Mouse (Mus musculus) forebrain, embryonic 15.5 days (tissue): ENCODE data around the gene Idnk. TPM values are rescaled to one million over a fixed set of nuclear protein-coding genes. Genes with fewer than 3 reads are reported as not detected.
"Not testable (repeated sequence)": the region's sequence is repeated elsewhere in the genome, so short reads cannot be mapped to it uniquely, and the experiment has no call there.

ENCODE experiments used
- ATAC-seq: fragments of 200-750 bp; cut with Nextera tagmentation; replicated peaks from 2 replicates; pipeline ENCODE4 v1.8.0; 2017; ENCODE audit warnings: mild to moderate bottlenecking, moderate TSS enrichment, moderate library complexity
- H3K27ac ChIP-seq: fragments of 300-500 bp; sonication (generic); replicated peaks from 2 replicates; pipeline ENCODE4 v1.5.1; 2015; ENCODE audit warnings: mild to moderate bottlenecking, inconsistent platforms
- H3K27me3 ChIP-seq: fragments of 300-500 bp; sonication (generic); 2 replicates; pipeline ENCODE4 v1.6.1; 2015; ENCODE audit warnings: inconsistent platforms
- H3K36me3 ChIP-seq: fragments of 300-500 bp; sonication (generic); 2 replicates; pipeline ENCODE4 v1.6.1; 2015; ENCODE audit warnings: mild to moderate bottlenecking, inconsistent platforms
- H3K4me1 ChIP-seq: fragments of 300-500 bp; sonication (generic); 2 replicates; pipeline ENCODE4 v1.6.1; 2015; ENCODE audit warnings: inconsistent platforms
- H3K4me2 ChIP-seq: fragments of 300-500 bp; sonication (generic); replicated peaks from 2 replicates; pipeline ENCODE4 v1.6.1; 2015; ENCODE audit warnings: mild to moderate bottlenecking, inconsistent platforms
- H3K4me3 ChIP-seq: fragments of 300-500 bp; sonication (generic); 2 replicates; pipeline ENCODE4 v1.5.1; 2015; ENCODE audit warnings: mild to moderate bottlenecking, inconsistent platforms
- H3K9ac ChIP-seq: fragments of 300-500 bp; sonication (generic); replicated peaks from 2 replicates; pipeline ENCODE4 v1.6.1; 2015; ENCODE audit warnings: mild to moderate bottlenecking, inconsistent platforms
- H3K9me3 ChIP-seq: fragments of 300-500 bp; sonication (generic); 2 replicates; pipeline ENCODE4 v1.6.1; 2016; ENCODE audit warnings: inconsistent platforms
- WGBS: fragments of 180-500 bp; shearing (Covaris S2); methylation state at CpG from one replicate; pipeline ENCODE4 v1.1.7; 2015; ENCODE audit warnings: mixed read lengths; 5-methylcytosine and 5-hydroxymethylcytosine counted together
- polyA plus RNA-seq: library from polyadenylated mRNA; unstranded; fragments of >200 nt; fragmentation: Nextera tagmentation; extraction: Ambion mirVana; gene quantifications from 2 replicates; pipeline ENCODE4 v1.2.1, GENCODE M21; 2015

Gene Idnk
- polyA plus RNA-seq, 1 experiment from 2014 or later = 65.6 TPM

GRCm38 (mm10) chr13:58126126-58126525 is 31.3 kb upstream of the Idnk start:
- H3K9ac ChIP-seq = no peak overlapping the region
- no peaks in the 10 kb centered on the region for H3K27me3 ChIP-seq
- no peak overlapping the region for H3K27ac ChIP-seq
- ATAC-seq = no peak
- peak overlapping the region; percentile 59 for H3K4me2 ChIP-seq
- H3K36me3 ChIP-seq = no peaks in the 10 kb centered on the region
- peak overlapping the region; percentile 95 for H3K4me3 ChIP-seq
- H3K4me1 ChIP-seq = peaks cover 39% of the 10 kb centered on the region
- no peaks in the 10 kb centered on the region for H3K9me3 ChIP-seq
- WGBS = 33% methylated on average over 7 of the region's 7 CpGs

DNA sequence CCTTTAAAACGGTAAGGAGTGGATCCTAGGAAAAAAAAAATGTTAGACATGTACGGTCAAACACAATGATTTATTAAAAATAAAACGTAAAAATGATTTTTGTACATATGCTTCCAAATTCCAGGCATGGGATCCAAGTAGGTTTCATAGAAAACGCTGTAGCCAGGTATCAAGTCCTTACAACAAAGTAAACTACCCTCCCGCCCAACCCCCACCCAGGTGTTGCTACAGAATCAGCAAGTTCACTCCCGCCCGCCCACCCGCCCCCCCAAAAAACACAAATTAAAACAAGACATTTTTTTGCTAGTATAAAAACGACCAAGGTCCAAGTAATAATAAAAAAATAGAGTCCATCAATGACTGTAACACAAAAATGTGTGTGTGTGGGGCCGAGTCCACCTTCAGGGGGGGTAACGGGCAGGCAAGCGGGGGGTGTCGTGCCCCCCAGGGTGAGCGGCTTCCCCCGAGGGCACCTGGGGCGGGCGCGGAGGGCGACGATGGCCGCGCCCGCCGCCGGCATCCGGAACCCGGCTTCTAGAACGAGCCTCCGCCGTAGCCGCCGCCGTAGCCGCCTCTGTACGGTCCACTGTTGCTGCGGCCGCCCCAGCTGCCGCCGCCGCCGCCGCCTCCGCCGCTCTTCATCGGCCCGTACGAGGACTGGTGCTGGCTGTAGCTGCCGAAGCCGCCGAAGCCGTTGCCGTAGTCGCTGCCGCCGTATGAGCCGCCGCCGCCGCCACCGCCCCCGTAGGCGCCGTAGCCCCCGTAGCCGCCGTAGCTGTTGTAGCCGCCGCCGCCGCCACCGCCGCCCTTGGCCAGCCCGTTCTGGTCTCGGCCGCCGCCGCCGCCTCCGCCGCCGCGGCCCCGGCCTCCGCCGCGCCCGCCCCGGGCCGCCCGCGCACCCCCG is 30.3 kb upstream of the Idnk start:
- peak overlapping the region; percentile 99 for H3K27ac ChIP-seq
- ATAC-seq = no peak
- under 1% methylated on average over 62 of the region's 92 CpGs for WGBS

DNA sequence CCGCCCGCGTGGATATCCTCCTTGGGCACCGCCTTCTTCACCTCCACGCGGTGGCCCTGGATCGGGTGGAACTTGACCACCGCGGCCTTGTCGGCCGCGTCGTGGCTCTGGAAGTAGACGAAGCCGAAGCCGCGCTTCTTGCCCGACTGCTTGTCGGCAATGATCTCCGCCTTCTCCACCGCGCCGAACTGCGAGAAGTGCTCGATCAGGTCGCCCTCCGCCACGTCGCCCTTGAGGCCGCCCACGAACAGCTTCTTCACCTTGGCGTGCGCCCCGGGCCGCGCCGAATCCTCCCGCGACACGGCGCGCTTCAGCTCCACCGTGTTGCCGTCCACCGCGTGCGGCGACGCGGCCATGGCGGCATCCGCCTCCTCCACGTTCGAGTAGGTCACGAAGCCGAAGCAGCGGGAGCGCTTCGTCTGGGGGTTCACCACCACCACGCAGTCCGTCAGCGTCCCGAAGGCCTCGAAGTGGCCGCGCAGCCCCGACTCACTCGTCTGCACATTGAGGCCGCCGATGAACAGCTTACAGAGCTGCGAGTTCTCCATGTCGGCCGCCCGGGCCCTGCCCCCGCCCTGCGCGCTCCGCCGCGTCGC is 29.6 kb upstream of the Idnk start:
- H3K9me3 ChIP-seq = no peaks in the 10 kb centered on the region
- peak overlapping the region; percentile 99 for H3K27ac ChIP-seq
- WGBS = under 1% methylated on average over 81 of the region's 81 CpGs
- peaks cover 39% of the 10 kb centered on the region for H3K4me1 ChIP-seq
- H3K36me3 ChIP-seq = no peaks in the 10 kb centered on the region
- peak overlapping the region; percentile 97 for H3K9ac ChIP-seq
- ATAC-seq = peak; percentile 68
- H3K27me3 ChIP-seq = no peaks in the 10 kb centered on the region
- H3K4me2 ChIP-seq = peak overlapping the region; percentile 59
- H3K4me3 ChIP-seq = peak overlapping the region; percentile 95

More for the DNA sequence above, 30.3 kb upstream of the Idnk start:
- Histone ChIP-seq H3K36me3 (no peaks in the 10 kb centered on the region), H3K9ac (peak overlapping the region; percentile 97), H3K27me3 (no peaks in the 10 kb centered on the region), H3K4me1 (peaks cover 39% of the 10 kb centered on the region), H3K4me3 (peak overlapping the region; percentile 95), H3K4me2 (peak overlapping the region; percentile 59), H3K9me3 (no peaks in the 10 kb centered on the region)

DNA sequence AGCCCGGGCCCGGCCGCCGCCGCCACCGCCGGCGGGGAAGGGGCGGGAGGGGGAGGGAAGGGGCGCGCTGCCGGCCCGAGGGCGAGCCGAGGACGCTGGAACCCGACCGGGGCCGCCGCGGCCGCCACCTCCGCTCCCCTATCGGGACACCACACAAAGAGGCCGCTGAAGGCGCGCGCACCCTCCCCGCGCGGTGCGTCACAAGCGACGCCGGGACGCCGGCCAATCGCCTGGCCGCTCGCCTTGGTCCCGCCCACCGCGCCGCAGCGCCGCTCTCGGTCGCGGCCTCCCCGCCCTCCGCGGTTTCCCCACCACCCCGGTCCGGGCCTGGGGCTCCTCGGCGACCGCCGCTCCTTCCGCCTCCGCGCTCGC is 29.1 kb upstream of the Idnk start, which contains the start of gene Hnrnpa0:
Gene Hnrnpa0, minus strand, starts transcription at position 161 of the 372 bp plus-strand sequence.
- Histone ChIP-seq H3K27me3 (no peaks in the 10 kb centered on the region), H3K27ac (peak within 1 kb of the TSS; percentile 99), H3K4me1 (peaks cover 39% of the 10 kb centered on the region), H3K36me3 (no peaks in the 10 kb centered on the region), H3K9ac (peak within 1 kb of the TSS; percentile 97), H3K4me3 (peak within 1 kb of the TSS; percentile 95), H3K4me2 (peak within 1 kb of the TSS; percentile 73), H3K9me3 (no peaks in the 10 kb centered on the region)
- under 1% methylated on average over 44 of the region's 62 CpGs for WGBS
- ATAC-seq = peak; percentile 94

GRCm38 (mm10) chr13:58128768-58129671 is 28.4 kb upstream of the Idnk start:
- ATAC-seq = peak; percentile 98

DNA sequence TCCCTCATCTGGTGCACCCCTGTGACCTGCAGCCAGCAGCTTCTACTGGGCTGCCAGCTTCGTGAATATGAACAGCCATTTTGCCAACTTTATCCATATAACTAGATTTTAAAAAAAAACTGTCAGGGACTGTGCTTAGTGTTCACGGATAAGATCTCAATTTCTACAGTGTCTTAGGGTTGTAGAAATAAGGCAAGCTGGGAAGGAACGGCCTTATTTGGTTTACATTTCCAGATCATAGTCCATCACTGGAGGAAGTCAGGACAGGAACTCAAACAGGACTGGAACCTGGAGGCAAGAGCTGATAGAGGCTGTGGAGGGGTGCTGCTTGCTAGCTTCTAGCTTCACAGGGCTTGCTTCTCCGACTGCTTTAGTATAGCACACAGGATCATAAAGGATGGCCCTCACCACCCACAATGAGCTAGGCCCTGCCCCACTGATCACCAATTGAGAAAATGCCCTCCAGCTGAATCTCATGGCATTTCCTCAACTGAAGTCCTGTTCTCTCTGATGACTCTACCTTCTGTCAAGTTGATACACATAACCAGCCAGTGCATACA is 27.7 kb upstream of the Idnk start:
- Histone ChIP-seq H3K36me3 (no peaks in the 10 kb centered on the region), H3K4me2 (peak overlapping the region; percentile 73), H3K9ac (peak overlapping the region; percentile 97), H3K4me3 (peak overlapping the region; percentile 95), H3K4me1 (peaks cover 27% of the 10 kb centered on the region), H3K27me3 (no peaks in the 10 kb centered on the region), H3K27ac (peak overlapping the region; percentile 99), H3K9me3 (no peaks in the 10 kb centered on the region)
- ATAC-seq = no peak
- 35% methylated on average over 4 of the region's 4 CpGs for WGBS

More at GRCm38 (mm10) chr13:58128768-58129671, 28.4 kb upstream of the Idnk start:
- Histone ChIP-seq H3K9me3 (no peaks in the 10 kb centered on the region), H3K9ac (peak overlapping the region; percentile 97), H3K27me3 (no peaks in the 10 kb centered on the region), H3K36me3 (no peaks in the 10 kb centered on the region), H3K4me2 (peak overlapping the region; percentile 73), H3K4me1 (peaks cover 35% of the 10 kb centered on the region), H3K27ac (peak overlapping the region; percentile 99), H3K4me3 (peak overlapping the region; percentile 95)
- under 1% methylated on average over 81 of the region's 83 CpGs for WGBS

- Histone ChIP-seq H3K36me3 (no peaks in the 10 kb centered on the region), H3K27me3 (no peaks in the 10 kb centered on the region), H3K4me1 (peaks cover 10% of the 10 kb centered on the region), H3K27ac (no peak overlapping the region), H3K9ac (no peak overlapping the region), H3K4me3 (no peak overlapping the region), H3K9me3 (no peaks in the 10 kb centered on the region), H3K4me2 (no peak overlapping the region)
- WGBS = 51% methylated on average over 3 of the region's 3 CpGs
- ATAC-seq = no peak
These were observed 25.8 kb upstream of the Idnk start for GRCm38 (mm10) chr13:58131692-58132091.

DNA sequence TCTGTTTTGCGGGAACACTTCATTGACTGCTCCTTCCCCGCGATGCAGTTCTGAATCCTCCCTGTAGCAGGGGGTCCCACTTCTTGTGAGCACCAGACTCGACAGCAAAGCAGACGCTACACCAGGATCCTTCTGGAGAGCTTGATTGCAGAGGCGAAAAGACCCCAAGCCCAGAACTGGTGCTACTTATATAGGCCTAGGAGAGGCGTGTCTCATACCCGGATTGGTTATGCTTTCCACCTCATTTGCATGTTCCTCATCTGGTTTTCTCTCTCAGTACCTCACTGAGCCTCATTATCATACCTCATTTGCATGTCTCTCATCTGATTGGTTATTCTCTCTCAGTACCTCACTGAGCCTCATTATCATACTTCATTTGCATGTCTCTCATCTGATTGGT is 10.8 kb upstream of the Idnk start:
- H3K9ac ChIP-seq, H3K4me3 ChIP-seq, H3K9me3 ChIP-seq, H3K36me3 ChIP-seq, H3K4me1 ChIP-seq, H3K27ac ChIP-seq, H3K4me2 ChIP-seq, H3K27me3 ChIP-seq, ATAC-seq: not testable (repeated sequence)
- 94% methylated on average over 8 of the region's 8 CpGs for WGBS

DNA sequence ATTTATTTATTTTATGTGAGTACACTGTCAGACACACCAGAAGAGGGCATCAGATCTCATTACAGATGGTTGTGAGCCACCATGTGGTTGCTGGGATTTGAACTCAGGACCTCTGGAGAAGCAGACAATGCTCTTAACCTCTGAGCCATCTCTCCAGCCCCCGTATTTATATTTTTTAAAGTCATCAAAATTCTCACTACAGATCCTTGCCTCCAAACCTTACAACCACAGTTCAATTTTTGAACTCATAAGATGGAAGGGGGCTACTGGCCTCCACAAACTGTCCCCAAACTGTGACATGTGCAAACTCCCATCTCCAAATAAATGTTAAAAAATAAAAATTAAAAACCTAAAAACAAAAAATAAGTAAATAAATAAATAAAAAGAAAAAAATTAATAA is 9.7 kb upstream of the Idnk start:
- H3K9me3 ChIP-seq = no peaks in the 10 kb centered on the region
- no peaks in the 10 kb centered on the region for H3K36me3 ChIP-seq
- ATAC-seq = no peak
- H3K4me3 ChIP-seq = no peak overlapping the region
- 80% methylated on average over 1 of the region's 1 CpGs for WGBS
- no peak overlapping the region for H3K9ac ChIP-seq
- H3K27ac ChIP-seq = no peak overlapping the region
- H3K4me2 ChIP-seq = no peak overlapping the region
- no peaks in the 10 kb centered on the region for H3K27me3 ChIP-seq
- H3K4me1 ChIP-seq = peaks cover 8% of the 10 kb centered on the region

GRCm38 (mm10) chr13:58148256-58148831 is 9.1 kb upstream of the Idnk start:
- no peaks in the 10 kb centered on the region for H3K27me3 ChIP-seq
- peak overlapping the region; percentile 63 for H3K4me2 ChIP-seq
- H3K4me3 ChIP-seq = peak overlapping the region; percentile 41
- under 1% methylated on average over 17 of the region's 17 CpGs for WGBS
- no peaks in the 10 kb centered on the region for H3K9me3 ChIP-seq
- ATAC-seq = peak; percentile 93
- peak overlapping the region; percentile 35 for H3K27ac ChIP-seq
- H3K36me3 ChIP-seq = no peaks in the 10 kb centered on the region
- H3K9ac ChIP-seq = peak overlapping the region; percentile 34; the same call in 1 of the 2 replicates
- peaks cover 8% of the 10 kb centered on the region for H3K4me1 ChIP-seq

GRCm38 (mm10) chr13:58149033-58149558 is 8.4 kb upstream of the Idnk start:
- Histone ChIP-seq H3K36me3 (no peaks in the 10 kb centered on the region), H3K4me2 (peak overlapping the region; percentile 63), H3K9ac (no peak overlapping the region), H3K9me3 (no peaks in the 10 kb centered on the region), H3K27ac (no peak overlapping the region), H3K4me3 (peak overlapping the region; percentile 41), H3K27me3 (no peaks in the 10 kb centered on the region), H3K4me1 (peaks cover 8% of the 10 kb centered on the region)
- 61% methylated on average over 4 of the region's 5 CpGs for WGBS
- peak; percentile 73 for ATAC-seq
